Mouse (Mus musculus) right cerebral cortex, postnatal 25 days (tissue): ENCODE results near the gene Klhl9.

Experiments
- DNase-seq: peaks from one replicate; pipeline ENCODE4 v3.0.0; 2022

Gene Klhl9

DNA sequence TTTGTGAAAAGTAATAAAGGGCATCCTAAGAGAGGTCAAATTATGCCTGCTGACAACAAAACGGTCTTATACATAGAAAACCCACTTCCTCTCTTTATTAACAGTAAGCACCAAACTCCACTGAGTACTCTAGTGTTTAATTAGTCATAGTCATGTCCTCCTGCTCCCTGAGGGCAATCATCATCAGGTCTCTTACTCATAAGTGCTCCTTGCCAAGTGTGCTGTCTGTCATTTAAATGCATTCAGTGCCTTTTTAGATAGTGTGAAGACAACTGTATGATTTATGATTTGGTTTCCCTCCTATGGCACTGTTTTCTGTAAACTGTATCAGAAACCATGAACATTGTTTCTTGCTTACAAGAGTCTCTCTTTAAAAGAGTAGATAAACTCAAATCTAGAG, 8.0 kb downstream of the Klhl9 start:
- no peak for DNase-seq

DNA sequence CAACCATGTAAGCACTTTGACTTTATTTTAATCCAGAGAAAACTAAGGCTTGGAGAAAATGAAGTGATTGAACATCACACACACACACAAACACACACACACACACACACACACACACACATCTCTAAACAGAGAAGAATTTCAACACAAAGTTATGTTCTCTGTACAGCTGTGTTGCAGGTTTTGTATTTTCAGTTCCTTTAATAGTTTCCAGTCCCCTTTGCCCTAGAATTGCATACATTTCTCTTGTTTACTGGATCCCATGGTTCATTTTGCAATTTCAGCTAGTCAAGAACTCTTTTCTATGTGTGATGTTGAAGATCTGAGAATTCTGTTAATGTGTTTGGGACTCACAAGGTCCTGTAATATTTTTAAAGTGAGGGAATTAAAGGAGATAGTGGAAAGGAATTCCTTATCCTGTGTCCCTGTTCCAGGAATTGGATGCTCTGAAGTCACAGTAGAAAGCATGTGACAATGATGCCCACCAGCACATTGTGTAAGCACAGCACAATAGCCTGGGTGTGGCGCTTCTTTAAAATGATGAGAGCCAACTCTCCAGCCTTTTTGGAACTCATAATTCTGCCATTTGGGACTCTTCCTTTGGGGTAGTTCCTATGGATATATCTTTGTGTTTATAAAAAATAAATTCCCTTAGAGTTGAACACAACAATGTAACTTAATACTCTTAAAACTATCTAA, 15.0 kb downstream of the Klhl9 start:
- DNase-seq, result no peak

DNA sequence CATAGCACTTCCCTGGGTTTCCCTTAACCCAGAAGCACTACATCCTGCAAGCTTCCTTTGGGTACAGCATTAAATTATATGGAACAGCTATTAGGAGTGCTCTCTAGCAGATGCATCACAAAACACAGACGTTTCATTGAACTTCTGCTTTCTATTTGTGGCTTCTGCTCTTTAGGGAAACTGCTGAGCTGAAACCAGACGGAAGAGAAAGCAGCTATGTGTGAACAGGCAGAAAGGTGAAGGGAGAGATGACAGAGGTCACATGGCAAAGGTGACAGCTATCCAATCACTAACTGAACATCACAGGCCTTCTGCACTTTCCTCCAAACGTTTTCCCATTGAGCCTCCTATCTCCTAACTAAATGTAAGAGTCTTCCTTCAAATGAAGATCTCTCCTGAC, 16.3 kb downstream of the Klhl9 start:
- no peak for DNase-seq

DNA sequence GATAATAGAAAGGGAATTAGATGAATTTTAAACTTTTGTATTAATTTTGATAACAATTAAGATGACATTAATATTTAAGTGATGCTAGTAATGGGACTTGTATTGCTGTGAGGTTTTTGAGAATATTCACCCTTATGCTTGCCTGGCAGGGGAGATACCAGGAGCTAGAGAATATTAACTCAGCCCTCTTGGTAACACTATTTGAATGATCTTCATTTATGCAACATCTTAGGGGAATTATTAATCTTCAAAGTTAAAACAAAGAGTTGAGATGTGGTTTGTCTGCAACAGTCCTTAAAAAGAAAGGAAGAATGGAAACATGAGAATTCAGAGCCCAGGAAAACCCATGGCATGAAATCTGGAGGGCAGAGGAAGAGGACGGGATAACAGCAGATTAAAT, 23.0 kb downstream of the Klhl9 start:
- DNase-seq, result no peak

DNA sequence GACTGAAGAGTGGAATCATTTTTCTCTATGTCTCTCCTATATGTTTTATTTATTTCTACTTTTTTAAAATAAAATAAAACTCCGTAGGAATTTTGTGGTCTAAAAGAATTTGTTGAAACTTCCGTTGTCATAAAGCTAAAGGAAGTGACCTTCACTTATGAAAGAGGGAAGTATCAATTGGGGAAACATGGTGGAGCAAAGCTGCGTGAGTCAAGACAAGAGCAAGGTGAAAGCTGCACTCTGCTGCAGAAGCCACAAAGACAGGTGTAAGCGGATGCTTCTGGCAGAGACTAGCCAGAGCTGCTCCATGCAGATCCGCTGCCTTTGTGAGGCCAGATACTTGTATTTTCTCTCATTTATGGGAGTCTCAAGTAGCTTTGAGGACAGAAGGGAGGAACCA, 23.5 kb downstream of the Klhl9 start:
- no peak for DNase-seq

DNA sequence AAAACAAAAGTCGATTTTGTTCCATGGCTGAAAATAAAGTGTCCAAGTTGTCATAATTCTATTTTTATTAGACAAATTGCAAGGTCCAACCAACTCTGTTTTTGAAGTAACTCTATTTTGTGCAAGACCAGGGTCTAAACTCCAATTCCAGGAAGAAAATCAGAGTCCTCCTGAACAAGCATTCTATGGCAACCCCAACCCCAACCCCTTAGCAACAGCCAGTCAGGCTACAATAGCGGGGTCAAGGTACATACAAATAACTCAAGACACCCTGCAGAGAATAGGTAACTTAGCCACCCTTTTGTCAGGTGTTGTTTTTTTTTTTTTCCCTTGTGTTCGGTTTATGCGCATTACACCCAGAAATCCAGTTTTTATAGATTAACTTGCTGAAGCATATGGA, 24.5 kb downstream of the Klhl9 start:
- no peak for DNase-seq

DNA sequence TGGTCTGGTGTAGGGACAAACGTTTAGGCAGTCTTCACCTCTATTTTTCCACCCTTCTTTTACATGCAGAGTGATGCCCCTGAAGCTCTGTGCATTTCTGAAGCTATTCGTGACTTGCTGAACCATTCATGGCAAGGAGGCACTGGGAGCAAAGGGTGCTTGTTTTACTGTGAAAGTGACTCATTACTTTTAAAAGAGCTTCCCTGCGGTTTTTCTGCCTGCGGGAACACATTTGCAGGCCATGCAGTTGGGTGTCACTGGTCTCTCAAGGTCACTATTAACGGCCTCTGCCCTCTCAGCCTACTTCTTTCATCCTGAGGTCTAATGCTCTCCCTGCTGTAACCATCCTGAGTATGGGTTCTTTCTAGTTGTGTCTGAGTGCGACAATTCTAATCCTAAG, 25.2 kb downstream of the Klhl9 start:
- no peak for DNase-seq

DNA sequence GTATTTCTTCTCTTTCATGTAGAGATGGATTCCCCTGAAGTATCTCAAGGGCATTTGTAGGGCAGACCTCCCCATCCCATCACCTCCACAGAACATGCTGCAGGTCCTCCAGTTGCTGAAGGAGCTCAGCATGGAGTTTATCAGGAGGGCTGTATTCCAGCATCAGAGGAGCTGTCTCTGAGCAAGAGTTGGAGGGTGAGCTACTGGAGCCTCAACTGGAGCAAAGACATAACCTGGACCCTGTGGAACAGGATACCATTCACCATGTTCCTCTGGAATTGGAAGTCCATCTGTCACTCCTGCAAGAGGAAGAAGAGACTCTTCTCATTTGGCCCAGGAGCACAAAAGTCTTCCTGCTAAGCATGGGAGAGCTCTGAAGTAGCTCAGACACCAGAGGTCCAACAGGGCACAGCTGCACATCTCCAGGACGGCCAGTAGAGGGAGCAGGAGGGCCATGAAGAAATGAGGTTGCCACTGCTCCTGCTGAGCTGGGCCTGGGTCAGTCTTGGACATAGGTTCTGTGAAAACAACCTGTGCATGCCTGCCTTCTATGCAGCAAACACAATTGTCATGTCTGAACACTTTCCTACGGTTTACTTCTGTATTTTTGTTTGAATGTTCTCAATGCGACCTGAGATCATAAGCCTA, 25.9 kb downstream of the Klhl9 start:
- DNase-seq, result peak; percentile 63

DNA sequence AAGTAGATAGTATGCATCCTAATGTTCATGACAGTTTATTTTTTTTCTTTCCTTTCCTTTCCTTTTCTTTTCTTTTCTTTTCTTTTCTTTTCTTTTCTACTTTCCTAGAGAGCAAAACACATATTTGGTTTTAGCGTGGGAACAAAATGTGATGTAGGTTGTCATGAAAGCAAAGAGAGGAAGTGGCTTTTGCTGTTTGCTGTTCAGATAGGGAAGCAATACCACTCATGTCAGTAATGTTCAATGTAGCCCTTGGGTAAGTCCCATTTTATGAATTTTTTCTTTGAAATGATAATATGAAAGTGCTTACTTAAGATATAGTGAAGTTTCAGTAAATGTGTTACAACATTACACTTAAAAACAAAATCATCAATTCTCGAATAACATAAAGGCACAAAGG, 28.9 kb downstream of the Klhl9 start:
- DNase-seq, result no peak

DNA sequence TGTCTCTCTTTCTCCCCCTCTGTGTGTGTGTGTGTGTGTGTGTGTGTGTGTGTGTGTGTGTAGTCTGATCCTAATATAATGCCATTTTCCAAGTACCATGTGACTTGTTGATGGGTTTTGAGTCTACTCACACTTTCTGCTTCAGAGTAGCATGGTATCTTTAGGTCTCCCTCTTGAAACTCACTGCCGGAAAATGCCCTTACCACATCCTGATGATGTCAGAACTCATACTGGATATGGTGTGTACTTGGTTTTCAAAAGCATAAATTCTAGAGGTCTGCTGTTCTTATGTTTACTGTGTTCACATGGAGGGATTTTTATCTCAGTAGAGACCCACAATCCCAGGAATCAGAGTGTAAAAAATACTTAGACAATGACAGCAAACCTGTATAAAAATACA, 29.7 kb downstream of the Klhl9 start:
- no peak for DNase-seq

DNA sequence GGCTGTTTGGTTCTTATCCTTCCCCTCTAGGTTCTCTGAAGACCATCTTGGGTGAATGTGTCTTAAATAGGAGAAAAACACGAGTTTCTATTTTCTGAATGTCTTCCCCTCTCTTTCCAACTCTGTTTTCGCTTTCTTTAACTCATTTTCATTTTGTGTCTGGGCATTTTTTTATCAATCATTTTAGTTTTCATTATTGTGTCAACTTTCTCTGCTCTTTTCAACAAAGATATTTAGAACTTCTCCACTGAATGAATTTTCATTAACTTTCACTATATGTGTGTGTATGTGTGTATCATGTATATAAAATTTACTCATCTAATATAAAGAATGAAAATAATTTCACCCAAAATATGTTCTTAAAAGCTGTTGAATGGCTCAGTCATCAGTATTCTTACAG, 31.0 kb downstream of the Klhl9 start, which contains the start of gene Ifnab:
Gene Ifnab, minus strand, starts transcription at position 101 of the 400 bp plus-strand sequence.
- no peak for DNase-seq

DNA sequence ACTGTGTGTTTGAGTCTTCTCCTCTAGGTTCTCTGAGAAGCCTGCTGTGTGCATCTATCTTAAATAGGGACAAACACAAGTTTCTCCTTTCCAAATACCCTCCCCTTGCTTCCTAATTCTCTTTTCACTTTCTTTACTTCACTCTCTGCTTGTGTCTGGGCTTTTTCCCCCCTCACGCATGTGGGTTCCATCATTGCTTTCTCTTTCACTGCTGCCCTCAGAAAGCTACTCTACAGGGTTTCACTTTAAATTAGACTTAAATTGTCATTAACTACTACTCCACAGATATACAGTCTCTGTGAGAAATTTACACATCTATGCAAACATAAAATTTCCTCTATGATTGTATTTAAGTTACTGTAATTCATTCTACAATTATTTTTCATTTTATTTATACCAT, 38.5 kb downstream of the Klhl9 start, which contains the start of gene Ifna2:
Gene Ifna2, minus strand, starts transcription at position 101 of the 400 bp plus-strand sequence.
- no peak for DNase-seq

DNA sequence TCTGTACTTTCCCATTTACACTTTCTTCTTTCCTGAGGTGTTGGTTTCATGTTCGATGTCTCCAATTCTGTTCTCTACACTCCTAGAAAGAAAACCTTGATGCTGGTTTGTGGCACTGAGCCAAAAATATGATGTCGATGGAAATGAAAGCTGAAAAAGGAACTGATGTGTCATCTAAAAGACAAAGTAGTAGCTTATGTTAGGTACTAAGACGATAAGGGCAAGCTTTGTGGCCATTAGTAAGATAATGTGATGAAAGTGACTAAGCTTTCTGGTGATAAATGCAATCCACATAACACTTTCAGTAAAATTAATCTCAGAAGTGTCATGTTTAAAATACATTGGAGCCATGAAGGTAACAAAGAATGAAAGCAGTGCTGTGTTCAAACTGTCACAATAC, 40.9 kb downstream of the Klhl9 start:
- no peak for DNase-seq

DNA sequence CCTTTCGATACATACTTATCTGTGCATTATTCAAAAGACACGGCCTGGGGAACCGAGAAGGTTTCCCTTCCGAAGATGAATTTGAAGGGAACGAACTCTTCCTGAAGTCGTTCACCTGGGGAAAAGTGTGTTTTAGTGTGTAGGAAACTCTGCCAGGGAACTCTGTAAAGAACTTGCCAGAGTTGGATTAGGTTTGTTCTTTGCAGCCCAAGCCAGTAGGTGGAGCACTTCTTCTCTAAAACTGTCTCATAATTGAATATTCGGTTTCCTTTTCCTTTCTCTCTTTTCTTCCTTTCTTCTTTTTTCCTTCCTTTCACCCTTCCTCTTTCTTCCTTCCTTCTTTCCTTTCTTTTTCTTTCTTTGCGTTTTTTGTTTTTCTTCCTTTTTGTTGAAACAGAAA, 41.9 kb downstream of the Klhl9 start:
- DNase-seq, result no peak

DNA sequence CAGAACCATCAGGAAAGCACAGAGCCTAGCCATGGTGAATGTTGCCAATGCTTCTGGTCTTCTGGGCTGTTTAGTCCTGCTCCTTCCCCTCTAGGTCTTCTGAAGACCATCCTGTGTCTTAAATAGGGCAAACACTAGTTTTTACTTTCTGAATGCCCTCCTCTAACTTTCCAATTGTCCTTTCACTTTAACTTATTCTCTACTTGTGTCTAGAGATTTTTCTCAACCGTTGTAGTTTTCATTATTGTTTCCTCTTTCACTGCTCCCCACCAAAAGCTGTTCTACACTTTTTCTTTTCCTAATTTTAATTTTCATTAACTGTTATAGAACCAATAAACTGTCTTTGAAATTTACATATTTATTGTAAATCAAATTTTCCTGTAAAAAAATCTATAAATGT, 45.4 kb downstream of the Klhl9 start, which contains the start of gene Ifna16:
Gene Ifna16, minus strand, starts transcription at position 101 of the 400 bp plus-strand sequence.
- no peak for DNase-seq
